Mouse (Mus musculus) T-helper 2 cell (primary cell): ENCODE measurements at regions not wholly inside any gene's neighbourhood (a gene's known extent, or its start where the extent isn't known, plus 50 kb on each side); places are given as distances from the start of the nearest gene placed in this dataset.

Experiments
- in situ Hi-C: fragments of 300-600 bp; cut with MboI, MseI; formaldehyde crosslinking; loops from one replicate; pipeline ENCODE4 v1.15.1; 2025; ENCODE audit warnings: high pct_unique_total_duplicates

DNA sequence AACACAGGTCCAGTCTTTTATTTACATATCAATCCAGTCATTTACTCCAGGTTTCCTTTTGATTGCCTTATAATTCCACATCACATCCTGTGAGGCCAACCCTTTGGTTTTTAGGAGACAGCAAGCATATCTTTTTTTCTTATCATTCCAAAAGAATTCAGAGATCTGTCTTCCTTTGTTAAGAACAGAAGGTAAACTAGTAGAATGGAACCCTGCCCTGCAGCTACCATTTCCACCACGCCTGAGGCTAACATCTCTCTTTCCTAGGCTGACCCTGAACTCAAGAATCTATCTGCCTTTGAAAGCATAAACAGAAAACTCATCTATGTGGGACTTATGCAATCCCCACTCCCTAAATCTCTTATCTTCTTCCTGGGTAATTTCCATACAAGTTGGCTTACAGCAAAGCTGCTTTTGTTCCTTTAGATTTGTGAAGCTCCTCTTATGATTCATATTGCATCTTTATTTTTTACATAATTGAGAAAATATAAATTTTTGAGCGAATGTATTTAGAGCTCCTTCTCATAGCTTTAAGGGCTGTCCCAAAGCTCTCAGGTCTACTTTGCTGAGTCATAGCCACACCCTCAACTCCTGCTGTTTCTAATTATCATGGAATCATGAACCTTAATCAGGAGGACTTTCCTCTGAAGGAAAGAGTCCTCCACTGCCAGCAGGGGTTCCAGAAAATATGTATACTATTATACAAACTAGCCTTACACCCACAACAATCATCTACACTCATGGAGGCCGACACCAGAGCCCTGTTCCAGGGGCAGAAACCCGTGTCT, 74.6 kb upstream of the Fbxl4 start:
- in situ Hi-C loops = no loop called here

DNA sequence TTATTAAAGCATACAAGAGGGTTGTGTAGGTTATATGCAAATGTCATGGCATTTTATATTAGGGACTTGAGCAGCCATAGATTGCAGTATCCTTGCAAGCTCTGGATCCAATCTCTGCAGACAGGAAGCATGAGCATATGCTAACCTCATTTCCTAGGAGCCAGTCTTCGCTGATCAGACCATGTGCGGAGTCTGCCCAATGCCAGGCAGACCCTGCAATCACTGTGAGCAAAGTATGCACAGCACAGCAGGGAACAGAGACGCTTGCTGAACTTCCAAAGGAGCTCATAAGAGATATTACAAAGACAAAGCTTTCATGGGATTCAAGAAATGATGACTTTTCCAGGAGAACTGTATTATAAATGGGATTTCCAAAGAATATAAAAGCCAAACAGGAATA, 65.2 kb upstream of the Fbxl4 start:
- in situ Hi-C loops = no loop called here

DNA sequence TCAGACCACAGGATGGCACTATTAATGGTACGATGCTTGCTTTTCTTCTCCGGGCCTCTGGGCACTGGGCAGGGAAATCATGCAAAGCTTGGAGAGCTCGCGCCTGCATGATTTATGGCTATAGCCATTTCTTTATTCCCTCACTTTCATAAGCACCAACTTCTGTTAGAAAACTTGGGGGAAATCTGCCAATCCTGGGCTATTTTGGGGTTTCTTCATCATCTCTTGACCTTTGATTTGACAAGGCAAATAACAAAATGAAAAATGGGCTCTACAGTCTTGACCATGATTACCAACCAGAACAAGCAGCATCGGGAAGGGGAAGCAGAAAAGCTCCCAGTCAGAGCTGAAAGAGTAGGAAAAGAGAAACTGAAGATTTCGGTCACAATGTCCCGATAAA, 57.1 kb upstream of the Fbxl4 start:
- in situ Hi-C loops = no loop called here

DNA sequence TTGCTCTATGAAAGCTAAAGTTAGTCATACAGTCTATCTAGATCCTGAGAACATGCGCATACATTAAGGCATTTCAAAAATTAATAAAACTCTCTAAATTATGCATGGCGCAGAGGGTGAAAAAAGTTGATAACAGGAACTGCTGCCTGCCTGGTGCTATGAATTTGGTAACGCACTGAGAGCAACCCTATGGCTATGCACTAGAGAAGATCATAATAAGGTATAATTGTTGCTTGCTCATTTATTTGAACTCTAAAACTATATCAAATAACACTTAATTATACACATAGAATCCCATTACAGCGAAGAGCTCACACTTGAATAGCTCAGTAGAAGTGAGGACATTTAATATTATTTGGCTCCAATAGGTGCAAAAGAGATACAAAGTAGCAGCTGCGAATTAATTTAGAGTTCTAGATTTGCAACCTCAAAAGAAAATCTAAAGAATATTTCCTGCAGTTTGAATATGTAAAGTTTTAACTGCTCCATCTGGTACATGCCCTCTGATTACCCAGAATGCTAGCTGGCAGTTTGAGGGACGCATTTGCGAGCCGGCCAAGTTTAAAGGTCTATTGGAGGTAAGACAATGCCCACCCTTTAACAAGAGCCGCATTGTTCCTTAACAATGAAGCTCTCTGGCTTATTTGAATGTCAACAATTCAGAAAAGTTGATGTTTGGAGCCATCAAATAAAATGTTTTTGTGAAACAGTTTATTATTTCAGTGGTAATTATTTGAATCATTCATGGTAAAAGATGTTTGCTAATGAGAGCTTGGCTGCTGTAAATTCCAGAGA, 56.0 kb upstream of the Fbxl4 start:
- in situ Hi-C loops = no loop called here

DNA sequence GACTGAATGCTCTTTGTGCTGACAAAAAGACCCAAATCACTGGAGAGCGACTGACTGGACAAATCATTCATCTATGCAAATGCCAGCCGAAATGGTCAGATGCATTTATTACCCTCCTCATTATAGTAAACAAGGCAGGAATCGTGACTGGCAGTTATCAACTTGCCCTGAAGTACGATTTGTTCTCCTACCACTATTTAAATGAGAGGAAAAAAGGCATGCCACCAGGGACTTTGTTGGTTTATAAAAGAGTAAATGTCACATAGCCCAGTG, 55.5 kb upstream of the Fbxl4 start:
- in situ Hi-C loops = no loop called here

DNA sequence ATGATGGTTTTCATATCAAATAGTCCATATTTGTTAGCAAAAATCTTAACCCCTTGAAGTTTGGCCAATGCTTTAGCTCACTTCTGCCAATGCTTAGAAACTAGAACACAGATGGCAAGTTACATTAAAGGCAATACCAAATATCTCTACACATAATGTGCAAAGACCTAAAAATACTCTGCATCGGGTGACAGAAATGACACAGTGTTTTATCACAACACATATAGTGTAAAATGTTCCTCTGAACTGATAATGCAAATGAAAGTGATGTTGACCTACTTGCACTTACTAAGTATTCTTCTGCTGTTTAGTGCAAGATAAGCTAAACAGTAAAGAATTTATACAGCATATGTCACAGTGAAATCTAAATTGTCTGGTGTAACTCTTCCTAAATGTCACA, 55.1 kb upstream of the Fbxl4 start:
- in situ Hi-C loops = no loop called here
